Mouse (Mus musculus) embryonic fibroblast, embryonic 13.5 days (primary cell): Measurements from ENCODE around the gene Rapgef4.

Experiments used
- CTCF ChIP-seq: IDR thresholded peaks from 2 replicates; pipeline ENCODE4 v1.5.1; 2011; ENCODE audit warnings: mild to moderate bottlenecking, control low read depth, low read length, moderate library complexity, borderline replicate concordance; ENCODE audit not compliant: insufficient read depth
- POLR2A ChIP-seq: IDR thresholded peaks from 2 replicates; pipeline ENCODE4 v1.6.1; 2011; ENCODE audit warnings: low read depth, mild to moderate bottlenecking, control low read depth, low read length, moderate library complexity

DNA sequence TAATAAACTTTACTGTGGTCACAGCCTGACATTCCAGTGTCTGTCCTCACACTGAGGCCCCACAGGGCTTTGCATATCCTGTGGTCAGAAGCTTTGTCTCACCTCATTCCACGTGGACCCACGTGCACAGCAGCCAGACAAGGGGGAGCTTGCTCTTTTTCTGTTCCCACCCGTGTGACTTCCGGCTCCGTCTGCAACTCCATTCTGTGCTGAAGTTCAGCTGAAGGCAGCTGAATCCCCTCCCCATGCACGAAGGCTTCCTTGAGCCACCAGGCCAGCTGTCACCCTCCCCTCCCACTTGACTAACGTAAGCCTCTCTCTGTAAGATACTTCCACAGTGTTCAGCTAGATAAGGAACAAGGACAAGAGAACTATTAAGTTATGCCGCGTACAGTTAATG lies 176.5 kb downstream of the Rapgef4 start:
- TF ChIP-seq CTCF: no peak
- no peak for TF ChIP-seq POLR2A
